Mouse (Mus musculus): Measurements from ENCODE around the gene Nsg2. TPM values are rescaled to one million over a fixed set of nuclear protein-coding genes. Genes with fewer than 3 reads are reported as not detected.
A peak's percentile ranks its signal among the peaks of the same experiment; 100 is the strongest.

Gene Nsg2
- polyA plus RNA-seq, 1 experiment from 2014 or later, result 212 TPM

DNA sequence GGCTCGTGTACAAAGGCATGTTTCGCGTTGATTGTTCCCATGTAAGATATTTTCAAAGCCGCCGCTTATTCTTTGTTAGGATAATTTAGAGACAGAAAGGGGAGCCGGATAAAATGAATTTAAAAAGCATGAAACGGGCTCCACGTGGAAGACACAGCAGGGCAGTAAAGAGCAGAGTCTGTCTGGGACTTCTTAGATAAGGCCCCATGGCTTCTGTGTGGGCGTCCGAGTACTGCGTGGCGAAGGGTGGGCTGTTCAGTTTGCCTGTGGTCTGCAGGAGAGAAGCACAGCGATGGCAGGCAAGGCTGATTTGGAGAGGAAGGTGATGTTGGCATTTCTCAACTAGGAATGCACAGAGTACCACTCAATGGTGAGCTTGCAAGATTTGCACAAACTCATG lies 57.6 kb downstream of the Nsg2 start:
- WGBS, result 49% methylated on average over 13 of the region's 13 CpGs
- Histone ChIP-seq H3K4me2 (replicated peaks) (no peak overlapping the region), H3K27me3 (replicated peaks) (no peaks in the 10 kb centered on the region), H3K27ac (no peak overlapping the region), H3K4me1 (peaks cover 12% of the 10 kb centered on the region), H3K4me3 (no peak overlapping the region), H3K9ac (no peak overlapping the region), H3K9me3 (no peaks in the 10 kb centered on the region), H3K36me3 (peaks cover 38% of the 10 kb centered on the region)
- no peak for ATAC-seq (ENCODE audit: low FRiP score, low read depth)

DNA sequence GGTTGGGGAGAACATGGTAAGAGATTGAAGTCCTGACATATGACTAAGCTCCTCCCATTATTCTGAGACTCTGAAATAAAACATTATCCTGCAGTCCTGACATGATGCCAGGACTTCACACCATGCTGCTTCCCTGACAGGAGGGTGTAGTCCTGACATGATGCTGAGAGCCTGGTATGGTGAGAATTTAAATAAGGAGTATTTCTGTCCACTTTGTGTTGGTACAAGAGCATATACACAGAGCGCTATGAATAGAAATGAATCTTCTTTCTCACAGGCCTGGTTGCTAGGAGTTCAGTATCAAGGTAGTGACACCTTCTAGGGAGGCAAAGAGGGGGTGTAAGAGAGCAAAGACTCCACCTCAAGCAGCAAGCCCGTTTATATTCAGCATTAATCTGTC lies 60.8 kb downstream of the Nsg2 start:
- H3K4me1 ChIP-seq, result peaks cover 29% of the 10 kb centered on the region
- WGBS, result 87% methylated on average over 2 of the region's 2 CpGs
- ATAC-seq (ENCODE audit: low FRiP score, low read depth), result no peak
- H3K4me3 ChIP-seq, result no peak overlapping the region
- no peaks in the 10 kb centered on the region for H3K27me3 ChIP-seq (replicated peaks)
- H3K4me2 ChIP-seq (replicated peaks), result no peak overlapping the region
- H3K36me3 ChIP-seq, result peaks cover 30% of the 10 kb centered on the region
- no peaks in the 10 kb centered on the region for H3K9me3 ChIP-seq
- no peak overlapping the region for H3K27ac ChIP-seq
- no peak overlapping the region for H3K9ac ChIP-seq

DNA sequence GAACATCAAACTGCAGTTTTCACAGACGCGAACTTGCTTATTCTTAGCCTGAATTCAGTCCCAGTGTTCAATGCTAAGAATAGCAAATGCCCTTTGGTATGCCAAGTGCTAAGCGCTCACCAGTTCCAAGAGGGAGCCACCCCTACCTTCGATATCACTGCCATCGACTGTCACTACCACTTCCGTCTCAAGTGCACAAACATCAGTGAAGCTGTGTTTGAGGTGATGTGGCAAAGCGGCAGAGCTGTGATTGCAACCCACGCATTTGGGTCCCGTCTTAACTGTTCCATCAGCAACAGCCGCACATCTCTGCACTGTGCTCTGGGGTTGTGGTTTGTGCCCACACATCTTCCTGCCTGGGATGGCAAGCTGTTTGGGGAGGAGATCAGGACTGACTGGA lies 61.6 kb downstream of the Nsg2 start:
- 94% methylated on average over 10 of the region's 10 CpGs for WGBS
- Histone ChIP-seq H3K4me2 (replicated peaks) (no peak overlapping the region), H3K36me3 (peaks cover 30% of the 10 kb centered on the region), H3K4me3 (no peak overlapping the region), H3K27me3 (replicated peaks) (no peaks in the 10 kb centered on the region), H3K4me1 (peaks cover 29% of the 10 kb centered on the region), H3K9me3 (no peaks in the 10 kb centered on the region), H3K9ac (no peak overlapping the region), H3K27ac (no peak overlapping the region)
- no peak for ATAC-seq (ENCODE audit: low FRiP score, low read depth)

DNA sequence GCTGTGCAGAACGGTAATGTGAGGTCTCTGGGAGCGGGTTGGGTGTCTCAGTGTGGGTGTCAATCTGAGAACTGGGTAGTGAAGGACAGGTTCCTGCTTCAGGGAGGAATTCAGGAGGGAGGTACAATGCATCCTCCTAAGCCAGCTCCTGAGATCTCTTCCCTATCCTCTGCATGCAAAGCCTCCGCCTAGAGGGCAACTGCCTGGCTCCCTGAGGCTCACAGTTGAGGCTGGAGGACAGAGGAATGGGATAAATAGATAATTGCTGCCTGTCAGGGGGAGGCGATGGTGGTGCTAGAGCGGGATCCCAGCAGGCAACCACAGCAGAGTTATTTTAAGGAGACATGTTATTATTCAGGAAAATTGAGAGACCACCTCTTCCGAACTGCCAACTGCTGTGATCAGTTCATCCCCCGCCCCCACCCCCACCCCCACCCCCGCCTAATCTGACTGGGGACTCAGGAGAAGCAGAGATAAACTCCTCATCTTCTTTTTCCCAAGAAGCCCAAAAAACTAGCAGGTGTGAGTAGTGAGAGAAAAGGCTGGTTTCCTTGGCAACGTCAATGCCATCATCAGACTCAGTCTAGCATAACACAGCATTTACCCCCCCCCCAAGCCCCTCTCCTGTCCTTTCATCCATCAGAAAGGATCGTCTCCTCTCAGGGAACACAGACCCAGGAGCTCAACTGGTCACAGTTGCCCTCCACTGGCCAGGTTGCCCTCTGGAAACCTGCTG lies 63.7 kb downstream of the Nsg2 start:
- 0 out of 2 replicates have a peak overlapping the region, but pooled peaks have one; percentile 12 for H3K4me2 ChIP-seq (replicated peaks)
- no peaks in the 10 kb centered on the region for H3K27me3 ChIP-seq (replicated peaks)
- peaks cover 21% of the 10 kb centered on the region for H3K4me1 ChIP-seq
- H3K4me3 ChIP-seq, result no peak overlapping the region
- 7% methylated on average over 10 of the region's 10 CpGs for WGBS
- H3K36me3 ChIP-seq, result peaks cover 14% of the 10 kb centered on the region; the same call in 1 of the 2 replicates
- H3K9me3 ChIP-seq, result no peaks in the 10 kb centered on the region
- ATAC-seq (ENCODE audit: low FRiP score, low read depth), result peak; percentile 49
- no peak overlapping the region for H3K9ac ChIP-seq
- H3K27ac ChIP-seq, result peak overlapping the region; percentile 27; the same call in 1 of the 2 replicates

DNA sequence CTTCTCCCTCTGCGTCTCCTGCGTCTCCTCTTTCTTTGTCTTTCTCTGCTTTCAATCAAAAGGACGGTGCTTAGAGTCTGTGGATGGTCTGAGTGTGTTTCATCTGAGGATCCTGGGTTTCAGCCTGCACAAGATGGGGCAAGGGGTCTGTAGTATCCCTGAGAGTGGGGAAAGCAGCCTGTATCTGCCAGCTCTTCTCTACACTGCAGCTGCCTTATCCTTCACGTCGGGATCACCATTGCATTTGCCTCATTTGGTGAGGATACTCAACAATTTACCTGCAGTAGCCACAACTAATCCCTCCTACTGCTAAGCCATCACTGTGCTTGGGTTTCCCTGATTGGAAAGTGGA lies 64.2 kb downstream of the Nsg2 start:
- Histone ChIP-seq H3K4me2 (replicated peaks) (no peak overlapping the region), H3K4me1 (peaks cover 21% of the 10 kb centered on the region), H3K4me3 (no peak overlapping the region), H3K9ac (no peak overlapping the region), H3K27me3 (replicated peaks) (no peaks in the 10 kb centered on the region), H3K36me3 (peaks cover 9% of the 10 kb centered on the region; the same call in 1 of the 2 replicates), H3K9me3 (no peaks in the 10 kb centered on the region), H3K27ac (peak overlapping the region; percentile 27; the same call in 1 of the 2 replicates)
- 6% methylated on average over 5 of the region's 5 CpGs for WGBS
- ATAC-seq (ENCODE audit: low FRiP score, low read depth), result no peak

DNA sequence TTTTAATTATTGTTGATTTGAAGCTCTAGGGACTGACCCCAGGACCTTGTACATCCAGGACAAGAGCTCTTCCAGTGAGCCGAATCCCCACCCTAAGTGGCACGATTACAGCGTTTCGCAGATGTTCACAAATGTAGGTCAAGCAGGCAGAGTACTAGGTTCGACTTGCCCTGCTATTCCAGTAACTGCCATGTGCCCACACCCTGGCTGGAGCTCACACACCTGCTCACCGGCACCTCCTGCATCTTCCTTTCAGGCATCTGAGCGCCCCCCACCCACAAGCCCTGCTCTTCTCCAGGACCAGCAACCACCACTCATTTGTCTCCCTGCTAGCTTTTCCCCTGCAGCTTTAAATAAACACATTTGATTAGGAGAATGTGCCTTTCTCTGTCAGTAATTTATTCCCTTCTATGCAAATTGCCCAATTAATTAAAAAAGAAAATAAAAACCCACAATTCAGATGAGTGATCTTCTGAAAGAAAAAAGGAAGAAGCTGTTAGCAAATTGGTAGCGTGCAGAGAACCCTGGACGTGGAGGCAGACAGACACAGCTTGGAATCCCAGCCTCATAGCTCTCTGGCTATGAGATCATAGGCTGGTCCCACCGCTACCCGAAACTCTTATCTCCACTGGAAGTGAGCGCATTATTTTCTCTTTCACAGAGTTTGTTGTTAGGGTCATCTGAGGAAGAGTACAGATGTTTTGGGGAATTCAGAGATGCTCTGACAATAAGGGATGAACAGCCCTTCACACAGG lies 68.7 kb downstream of the Nsg2 start:
- Histone ChIP-seq H3K4me1 (peaks cover 12% of the 10 kb centered on the region), H3K4me2 (replicated peaks) (no peak overlapping the region), H3K4me3 (no peak overlapping the region), H3K27ac (no peak overlapping the region), H3K9me3 (no peaks in the 10 kb centered on the region), H3K9ac (no peak overlapping the region), H3K27me3 (replicated peaks) (no peaks in the 10 kb centered on the region), H3K36me3 (no peaks in the 10 kb centered on the region)
- no peak for ATAC-seq (ENCODE audit: low FRiP score, low read depth)
- whole genome bisulfite sequencing, result 73% methylated on average over 12 of the region's 12 CpGs

DNA sequence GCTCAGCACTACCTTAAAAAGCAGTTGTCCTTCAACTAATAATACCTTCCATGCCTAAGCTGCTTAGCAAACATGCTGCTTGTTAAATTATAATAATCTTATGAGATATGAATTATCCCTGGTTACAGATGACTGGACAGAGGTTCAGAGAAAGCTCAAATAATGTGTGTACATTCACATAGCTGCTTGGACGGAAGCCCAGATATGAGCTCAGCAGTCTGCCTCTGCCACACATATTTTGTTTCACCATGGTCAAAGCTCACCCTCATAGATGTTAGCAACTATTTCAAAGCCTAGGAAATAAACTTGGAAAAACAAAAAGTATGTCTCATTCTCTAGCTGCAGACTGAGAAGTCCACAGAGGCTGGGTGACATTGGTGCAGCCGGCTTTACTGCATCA lies 74.9 kb downstream of the Nsg2 start:
- H3K4me1 ChIP-seq, result no peaks in the 10 kb centered on the region
- H3K36me3 ChIP-seq, result no peaks in the 10 kb centered on the region
- no peak overlapping the region for H3K9ac ChIP-seq
- H3K27ac ChIP-seq, result no peak overlapping the region
- ATAC-seq (ENCODE audit: low FRiP score, low read depth), result no peak
- H3K4me2 ChIP-seq (replicated peaks), result no peak overlapping the region
- no peaks in the 10 kb centered on the region for H3K27me3 ChIP-seq (replicated peaks)
- no peaks in the 10 kb centered on the region for H3K9me3 ChIP-seq
- no peak overlapping the region for H3K4me3 ChIP-seq
- WGBS, result 75% methylated on average over 2 of the region's 2 CpGs

DNA sequence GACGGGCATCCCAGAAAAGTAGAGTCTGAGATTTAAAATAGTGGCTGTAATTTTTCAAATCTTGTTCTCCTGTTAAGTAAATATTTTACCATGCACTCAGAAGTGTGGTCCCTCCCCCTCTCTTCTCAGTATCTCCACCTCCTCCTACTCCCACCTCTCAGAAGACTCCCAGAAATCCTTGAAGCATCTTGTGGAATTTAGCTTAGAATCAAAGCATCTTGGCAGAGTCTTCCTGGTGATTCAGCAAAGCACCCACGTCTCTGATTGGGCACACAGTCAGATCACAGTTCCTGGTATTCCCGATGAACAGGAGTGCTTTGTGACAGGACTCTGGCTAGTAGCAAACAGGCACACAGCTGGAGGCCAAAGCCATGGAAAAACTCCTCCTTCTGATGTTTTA lies 83.2 kb downstream of the Nsg2 start:
- Histone ChIP-seq H3K9ac (no peak overlapping the region), H3K4me3 (no peak overlapping the region), H3K9me3 (no peaks in the 10 kb centered on the region), H3K4me1 (peaks cover 22% of the 10 kb centered on the region), H3K27ac (no peak overlapping the region), H3K36me3 (no peaks in the 10 kb centered on the region), H3K27me3 (replicated peaks) (no peaks in the 10 kb centered on the region), H3K4me2 (replicated peaks) (no peak overlapping the region)
- WGBS, result 69% methylated on average over 3 of the region's 3 CpGs
- ATAC-seq (ENCODE audit: low FRiP score, low read depth), result no peak

DNA sequence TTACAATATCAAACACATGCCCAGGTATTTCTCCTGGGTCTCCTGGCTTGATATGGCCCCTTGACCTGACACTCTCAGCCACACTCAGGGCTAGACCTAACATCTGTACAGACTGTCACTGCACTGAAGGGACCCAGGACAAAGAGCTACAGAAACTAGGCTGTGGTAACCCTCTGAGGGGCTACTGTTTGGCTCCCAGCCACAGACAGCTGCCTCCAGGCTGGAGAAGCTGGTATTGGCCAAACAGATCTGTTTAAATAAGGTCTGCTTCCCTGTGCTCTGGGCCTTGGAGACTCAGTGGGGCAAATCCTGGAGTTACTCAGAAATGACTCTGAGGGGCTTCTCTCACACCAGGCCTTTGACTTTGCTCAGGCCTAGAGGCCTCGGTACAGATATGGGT lies 86.3 kb downstream of the Nsg2 start:
- ATAC-seq (ENCODE audit: low FRiP score, low read depth), result no peak
- Histone ChIP-seq H3K4me1 (peaks cover 28% of the 10 kb centered on the region), H3K27ac (peak overlapping the region; percentile 75; the same call in 1 of the 2 replicates), H3K4me3 (no peak overlapping the region), H3K27me3 (replicated peaks) (no peaks in the 10 kb centered on the region), H3K9me3 (no peaks in the 10 kb centered on the region), H3K4me2 (replicated peaks) (no peak overlapping the region), H3K36me3 (no peaks in the 10 kb centered on the region), H3K9ac (no peak overlapping the region)
- WGBS, result 85% methylated on average over 1 of the region's 1 CpGs

DNA sequence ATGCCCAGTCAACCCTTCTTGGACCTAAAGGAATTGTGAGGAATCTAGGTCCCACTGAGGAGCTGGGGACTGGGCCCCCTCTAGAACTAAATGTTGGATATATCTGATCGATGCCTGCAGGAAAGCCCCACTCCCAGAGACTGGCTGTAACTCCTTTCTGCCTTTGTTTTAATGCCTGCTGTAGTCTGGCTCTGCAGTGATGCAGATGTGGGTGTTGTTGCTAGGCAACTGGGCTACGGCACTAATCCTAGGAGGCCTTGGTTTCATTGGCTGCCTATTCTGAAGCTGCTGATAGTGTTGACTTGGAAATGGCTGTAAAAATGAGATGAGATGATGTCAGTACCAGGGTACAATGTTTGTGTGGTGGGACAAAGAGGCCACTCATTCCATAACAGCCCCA lies 87.1 kb downstream of the Nsg2 start:
- H3K9ac ChIP-seq, result no peak overlapping the region

DNA sequence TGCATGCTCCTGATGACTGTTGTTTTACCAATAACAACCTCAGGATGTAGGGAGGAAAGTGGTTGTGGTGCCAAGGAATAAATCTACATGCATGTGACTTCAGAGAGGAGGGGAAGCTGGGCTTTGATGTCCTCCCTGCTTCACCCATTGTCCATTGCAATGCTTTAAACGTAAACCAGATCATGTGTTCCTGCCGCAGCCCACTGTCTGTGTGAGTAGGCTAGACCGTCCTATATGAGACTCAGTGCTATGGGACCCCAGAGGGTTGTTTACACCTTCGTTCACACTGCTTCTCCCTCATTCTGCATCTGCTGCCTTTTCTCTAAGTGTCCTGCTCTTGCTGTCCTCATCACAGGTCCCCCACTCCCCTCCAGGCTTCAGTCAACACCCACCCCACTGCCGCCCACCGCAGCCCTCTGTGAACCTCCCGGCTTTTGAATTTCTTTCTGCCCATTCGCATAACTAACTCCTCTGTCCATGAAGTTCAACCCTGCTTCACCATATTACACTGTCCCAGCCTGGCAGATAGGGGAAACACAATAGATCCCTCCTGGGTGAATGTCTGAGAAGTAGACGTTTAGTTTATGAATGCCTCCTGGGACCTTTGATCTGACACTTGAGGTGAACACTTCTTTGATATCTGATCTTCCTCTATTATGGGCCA lies 87.6 kb downstream of the Nsg2 start:
- Histone ChIP-seq H3K36me3 (no peaks in the 10 kb centered on the region), H3K4me2 (replicated peaks) (peak overlapping the region; percentile 8; the same call in 1 of the 2 replicates), H3K4me3 (no peak overlapping the region), H3K9ac (no peak overlapping the region), H3K27me3 (replicated peaks) (no peaks in the 10 kb centered on the region), H3K4me1 (peaks cover 28% of the 10 kb centered on the region), H3K9me3 (no peaks in the 10 kb centered on the region), H3K27ac (peak overlapping the region; percentile 75)
- WGBS, result 58% methylated on average over 9 of the region's 9 CpGs
- peak; percentile 67 for ATAC-seq (ENCODE audit: low FRiP score, low read depth)

More for the DNA sequence above, 87.1 kb downstream of the Nsg2 start:
- H3K4me3 ChIP-seq, result no peak overlapping the region
- no peaks in the 10 kb centered on the region for H3K9me3 ChIP-seq
- WGBS, result 7% methylated on average over 2 of the region's 2 CpGs
- peak overlapping the region; percentile 75 for H3K27ac ChIP-seq
- H3K36me3 ChIP-seq, result no peaks in the 10 kb centered on the region
- H3K27me3 ChIP-seq (replicated peaks), result no peaks in the 10 kb centered on the region
- peaks cover 28% of the 10 kb centered on the region for H3K4me1 ChIP-seq
- ATAC-seq (ENCODE audit: low FRiP score, low read depth), result peak; percentile 96
- H3K4me2 ChIP-seq (replicated peaks), result peak overlapping the region; percentile 8; the same call in 1 of the 2 replicates

DNA sequence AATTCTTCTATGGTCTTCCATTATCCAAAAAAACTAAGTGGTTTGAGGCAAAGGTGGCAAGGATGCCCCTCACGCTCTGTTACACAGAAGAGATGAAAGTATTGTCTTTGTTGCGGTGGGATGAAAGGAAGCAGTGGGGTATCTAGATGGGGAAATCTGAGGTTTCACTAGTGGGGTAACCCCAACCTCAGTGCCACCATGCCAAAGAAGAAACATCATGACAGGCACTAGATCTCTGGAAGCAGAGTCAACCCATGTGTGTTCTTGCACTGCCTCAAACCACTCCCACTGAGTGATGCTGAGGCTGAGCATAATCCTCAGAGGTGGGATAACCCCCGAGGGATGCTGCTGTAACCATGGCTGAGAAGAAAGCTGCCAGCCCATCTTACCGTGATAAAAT lies 95.5 kb downstream of the Nsg2 start:
- Histone ChIP-seq H3K36me3 (no peaks in the 10 kb centered on the region), H3K27me3 (replicated peaks) (no peaks in the 10 kb centered on the region), H3K27ac (no peak overlapping the region), H3K4me1 (peaks cover 3% of the 10 kb centered on the region; the same call in 1 of the 2 replicates), H3K9ac (no peak overlapping the region), H3K9me3 (no peaks in the 10 kb centered on the region), H3K4me2 (replicated peaks) (no peak overlapping the region), H3K4me3 (no peak overlapping the region)
- 84% methylated on average over 4 of the region's 4 CpGs for WGBS
- no peak for ATAC-seq (ENCODE audit: low FRiP score, low read depth)

Measured in neural tube, embryonic 12.5 days (tissue).